Mouse (Mus musculus) lung, adult 2 months (tissue): ENCODE results near the gene Vac14. TPM values are rescaled to one million over a fixed set of nuclear protein-coding genes. Genes with fewer than 3 reads are reported as not detected.

Experiments
- DNase-seq: peaks from one replicate; pipeline ENCODE4 v3.0.0; 2022
- H3K4me1 ChIP-seq: fragments of 200-500 bp; 2 replicates; pipeline ENCODE4 v1.6.1; 2011; ENCODE audit warnings: low read length; ENCODE audit not compliant: control insufficient read depth, insufficient read depth
- H3K4me3 ChIP-seq: fragments of 200-500 bp; replicated peaks from 2 replicates; pipeline ENCODE3; 2011; ENCODE audit warnings: low read depth, mild to moderate bottlenecking, control low read depth, low read length; ENCODE audit errors: extremely low read depth
- CTCF ChIP-seq: fragments of 200-500 bp; IDR thresholded peaks from 2 replicates; pipeline ENCODE4 v1.5.1; 2011; ENCODE audit warnings: mild to moderate bottlenecking, low read length, control low read depth; ENCODE audit not compliant: insufficient read depth
- POLR2A ChIP-seq: fragments of 200-500 bp; IDR thresholded peaks from 2 replicates; pipeline ENCODE4 v1.6.1; 2011; ENCODE audit warnings: low read depth, mild to moderate bottlenecking, control low read depth, low read length, borderline replicate concordance; ENCODE audit errors: extremely low read depth
- WGBS: fragments of 180-500 bp; shearing (Covaris S2); methylation state at CpG from one replicate; pipeline ENCODE4 v1.1.7; 2018; 5-methylcytosine and 5-hydroxymethylcytosine counted together
- polyA plus RNA-seq: library from polyadenylated mRNA; depleted of rRNA; stranded (reverse); fragments of >200 nt; gene quantifications from 2 replicates; pipeline ENCODE4 v1.2.3, GENCODE M21; 2012; rRNA removed

Vac14 gene
- polyA plus RNA-seq, 1 experiment: 33.3 TPM

DNA sequence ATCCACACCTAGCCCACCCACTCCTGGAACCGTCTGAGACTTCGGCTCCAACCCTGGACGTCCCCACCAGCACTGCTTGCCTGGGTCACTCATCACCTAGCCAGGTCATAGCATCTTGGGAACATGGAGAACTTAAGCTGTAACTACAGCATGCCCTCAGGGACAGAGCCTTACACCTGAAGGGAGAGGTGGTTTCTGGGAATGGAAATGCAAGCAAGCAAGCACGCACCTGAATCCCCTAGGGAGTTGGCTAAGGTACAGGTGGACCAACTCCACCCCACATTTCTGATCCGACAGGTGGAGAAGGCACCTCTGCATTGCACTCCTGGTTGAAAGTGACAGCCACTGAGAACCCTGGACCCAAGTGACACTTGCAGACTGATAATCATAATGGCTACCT is 133.1 kb downstream of the Vac14 start:
- 80% methylated on average over 5 of the region's 5 CpGs for WGBS
- H3K4me1 ChIP-seq: no peaks in the 10 kb centered on the region
- H3K4me3 ChIP-seq: no peak overlapping the region
- no peak for DNase-seq
- no peak for TF ChIP-seq CTCF
- no peak for TF ChIP-seq POLR2A

DNA sequence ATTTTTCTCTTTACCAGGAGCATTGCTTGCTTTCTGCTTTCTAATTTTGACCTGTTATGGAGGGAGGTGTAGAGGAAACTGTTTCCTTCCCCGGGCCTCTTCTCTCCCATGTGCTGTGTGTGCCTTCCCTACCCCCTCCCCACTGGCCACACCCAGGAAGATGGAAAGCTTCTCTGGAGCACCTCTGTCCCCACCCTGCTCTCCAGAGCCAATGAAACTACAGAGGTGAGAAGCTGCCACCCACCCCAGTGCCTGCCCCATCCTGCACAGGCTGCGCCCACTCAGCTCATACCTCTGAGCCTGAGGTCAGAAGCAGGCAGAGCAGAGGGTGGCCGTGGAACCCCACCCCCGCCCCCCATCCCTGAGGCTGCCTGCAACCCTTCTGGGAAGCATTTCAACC is 136.3 kb downstream of the Vac14 start:
- DNase-seq: no peak
- Histone ChIP-seq H3K4me3 (no peak overlapping the region), H3K4me1 (no peaks in the 10 kb centered on the region)
- TF ChIP-seq CTCF: no peak
- no peak for TF ChIP-seq POLR2A
- 47% methylated on average over 4 of the region's 4 CpGs for WGBS

GRCm38 (mm10) chr8:110755511-110756170 is 137.3 kb downstream of the Vac14 start:
- no peak for DNase-seq
- Histone ChIP-seq H3K4me1 (peaks cover 5% of the 10 kb centered on the region), H3K4me3 (no peak overlapping the region)
- TF ChIP-seq CTCF: no peak
- no peak for TF ChIP-seq POLR2A
- 51% methylated on average over 15 of the region's 15 CpGs for WGBS

GRCm38 (mm10) chr8:110756196-110756595 is 137.8 kb downstream of the Vac14 start:
- H3K4me1 ChIP-seq: peaks cover 10% of the 10 kb centered on the region
- H3K4me3 ChIP-seq: no peak overlapping the region
- no peak for DNase-seq
- 88% methylated on average over 5 of the region's 5 CpGs for WGBS
- TF ChIP-seq POLR2A (no peak), CTCF (no peak)

DNA sequence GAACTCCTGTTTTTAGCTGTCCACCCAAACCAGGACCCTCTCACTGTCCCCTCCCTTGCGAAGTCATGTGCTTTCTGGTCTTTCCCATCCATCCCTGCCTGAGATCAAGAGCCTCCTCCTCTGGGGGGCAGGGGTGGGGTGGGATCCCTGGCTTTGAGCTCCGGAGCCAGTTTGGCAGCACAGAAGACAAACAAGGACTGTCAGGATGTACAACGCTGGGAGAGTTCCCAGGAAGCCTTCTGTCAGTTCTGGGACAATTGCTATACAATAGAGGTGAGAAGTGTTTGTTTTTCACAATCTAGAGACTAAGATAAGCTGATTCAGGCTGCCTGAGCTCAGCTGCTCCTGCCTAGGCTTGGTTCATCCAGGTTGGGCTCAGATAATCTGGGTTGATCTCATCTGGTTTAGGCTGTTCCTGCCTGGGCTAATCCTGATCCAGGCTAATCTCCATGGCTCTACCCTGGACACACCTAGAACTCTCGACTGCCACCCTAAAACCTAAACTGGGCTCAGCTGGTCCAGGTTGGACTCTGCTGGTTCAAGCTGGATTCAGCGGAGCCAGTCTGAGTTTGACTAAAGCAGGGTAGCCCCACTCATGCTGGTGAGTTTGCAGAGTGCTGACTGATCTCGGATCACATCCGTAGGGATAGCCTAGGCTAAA is 142.0 kb downstream of the Vac14 start:
- H3K4me3 ChIP-seq: no peak overlapping the region
- 49% methylated on average over 7 of the region's 7 CpGs for WGBS
- peaks cover 12% of the 10 kb centered on the region for H3K4me1 ChIP-seq
- TF ChIP-seq POLR2A (no peak), CTCF (no peak)
- no peak for DNase-seq

DNA sequence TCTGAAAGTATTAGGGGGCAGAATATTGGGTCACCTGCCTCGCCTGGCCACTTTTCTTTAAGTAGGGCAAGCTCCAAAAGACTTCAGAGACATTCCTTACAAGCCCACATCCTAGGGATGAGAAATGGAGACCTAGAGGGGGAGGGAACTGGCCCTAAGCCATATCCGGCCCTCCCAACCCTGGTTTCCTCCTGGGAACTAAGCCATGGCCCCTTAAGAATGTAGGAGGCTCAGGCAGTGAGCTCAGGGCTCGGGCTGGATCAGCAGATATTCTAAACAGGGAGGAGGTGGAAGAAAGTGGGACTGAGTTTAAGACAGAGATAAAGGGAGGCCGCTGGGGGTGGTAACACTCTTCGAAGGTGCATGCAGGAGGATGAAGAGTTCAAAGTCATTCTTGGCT is 142.8 kb downstream of the Vac14 start:
- WGBS: 31% methylated on average over 5 of the region's 5 CpGs
- TF ChIP-seq CTCF (no peak), POLR2A (no peak)
- DNase-seq: peak; percentile 54
- Histone ChIP-seq H3K4me3 (no peak overlapping the region), H3K4me1 (peaks cover 12% of the 10 kb centered on the region)

DNA sequence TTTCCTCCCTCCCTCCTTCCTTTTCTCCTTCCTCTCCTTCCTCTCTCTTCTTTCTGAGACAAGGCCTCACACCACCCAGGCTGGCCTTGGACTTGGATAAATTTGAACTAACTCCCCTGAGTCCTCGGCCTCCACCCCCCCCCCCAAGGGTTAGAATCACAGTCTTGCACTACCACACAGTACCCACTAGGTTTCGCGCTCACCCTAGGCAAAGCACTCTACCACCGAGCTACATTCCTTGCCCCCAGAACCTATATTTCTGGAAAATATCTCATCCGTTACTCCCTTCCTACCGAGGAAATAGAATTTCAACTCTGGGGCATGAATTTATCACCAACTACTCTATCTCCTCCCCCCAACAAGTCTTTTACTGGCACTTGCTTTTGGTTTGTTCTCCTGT is 143.6 kb downstream of the Vac14 start:
- H3K4me1 ChIP-seq: peaks cover 12% of the 10 kb centered on the region
- DNase-seq: no peak
- H3K4me3 ChIP-seq: no peak overlapping the region
- WGBS: 65% methylated on average over 6 of the region's 6 CpGs
- TF ChIP-seq POLR2A: no peak
- peak; percentile 32 for TF ChIP-seq CTCF

GRCm38 (mm10) chr8:110764671-110765070 is 146.3 kb downstream of the Vac14 start:
- Histone ChIP-seq H3K4me3 (no peak overlapping the region), H3K4me1 (peaks cover 12% of the 10 kb centered on the region)
- whole genome bisulfite sequencing: 87% methylated on average over 3 of the region's 3 CpGs
- DNase-seq: no peak
- TF ChIP-seq POLR2A (no peak), CTCF (no peak)

GRCm38 (mm10) chr8:110767261-110767660 is 148.9 kb downstream of the Vac14 start:
- TF ChIP-seq CTCF (no peak), POLR2A (no peak)
- no peak for DNase-seq
- no peaks in the 10 kb centered on the region for H3K4me1 ChIP-seq
- 81% methylated on average over 6 of the region's 6 CpGs for WGBS
- no peak overlapping the region for H3K4me3 ChIP-seq

Other genes starting within 250 kb of the Vac14 start
- gene Mtss1l, start 102.9 kb downstream of the Vac14 start, polyA plus RNA-seq: 120 and 125 TPM in 2 replicates
- gene Il34, start 187.3 kb downstream of the Vac14 start, polyA plus RNA-seq: 35.4 and 40.4 TPM in 2 replicates
- 19.2 and 26.8 TPM in 2 replicates for gene Cog4, start 228.0 kb downstream of the Vac14 start, polyA plus RNA-seq
- 22.3 and 33.3 TPM in 2 replicates for gene Sf3b3, start 228.2 kb downstream of the Vac14 start, polyA plus RNA-seq